Mouse (Mus musculus): ENCODE data around the gene Ryr2. TPM values are rescaled to one million over a fixed set of nuclear protein-coding genes. Genes with fewer than 3 reads are reported as not detected.

Gene Ryr2
- polyA plus RNA-seq, 1 experiment = 0.68 TPM

GRCm38 (mm10) chr13:12044751-12045150, 62.0 kb downstream of the Ryr2 start:
- WGBS = 62% methylated on average over 2 of the region's 2 CpGs

GRCm38 (mm10) chr13:12042891-12043491, 63.8 kb downstream of the Ryr2 start:
- 60% methylated on average over 8 of the region's 8 CpGs for WGBS
- DNase-seq (ENCODE audit: low read depth, low spot score) = no peak

More at GRCm38 (mm10) chr13:12044751-12045150, 62.0 kb downstream of the Ryr2 start:
- no peak for DNase-seq (ENCODE audit: low read depth, low spot score)

GRCm38 (mm10) chr13:12039967-12040366, 66.8 kb downstream of the Ryr2 start:
- 71% methylated on average over 3 of the region's 3 CpGs for WGBS
- DNase-seq (ENCODE audit: low read depth, low spot score) = no peak

- DNase-seq (ENCODE audit: low read depth, low spot score) = no peak
- WGBS = 74% methylated on average over 4 of the region's 4 CpGs
These were observed 68.1 kb downstream of the Ryr2 start for GRCm38 (mm10) chr13:12038676-12039075.

GRCm38 (mm10) chr13:12037241-12037640, 69.5 kb downstream of the Ryr2 start:
- 80% methylated on average over 4 of the region's 4 CpGs for WGBS
- no peak for DNase-seq (ENCODE audit: low read depth, low spot score)

GRCm38 (mm10) chr13:12036834-12037233, 69.9 kb downstream of the Ryr2 start:
- WGBS = 24% methylated on average over 4 of the region's 4 CpGs
- no peak for DNase-seq (ENCODE audit: low read depth, low spot score)

- no peak for DNase-seq (ENCODE audit: low read depth, low spot score)
- 74% methylated on average over 6 of the region's 6 CpGs for WGBS
These were observed 72.8 kb downstream of the Ryr2 start for GRCm38 (mm10) chr13:12033914-12034313.

GRCm38 (mm10) chr13:12033272-12033671, 73.5 kb downstream of the Ryr2 start:
- WGBS = 88% methylated on average over 5 of the region's 5 CpGs
- DNase-seq (ENCODE audit: low read depth, low spot score) = no peak

GRCm38 (mm10) chr13:12029841-12030240, 76.9 kb downstream of the Ryr2 start:
- WGBS = 82% methylated on average over 7 of the region's 7 CpGs
- no peak for DNase-seq (ENCODE audit: low read depth, low spot score)

- 86% methylated on average over 4 of the region's 4 CpGs for WGBS
- no peak for DNase-seq (ENCODE audit: low read depth, low spot score)
These were observed 77.4 kb downstream of the Ryr2 start for GRCm38 (mm10) chr13:12029326-12029725.

GRCm38 (mm10) chr13:12018046-12018445, 88.7 kb downstream of the Ryr2 start:
- 72% methylated on average over 9 of the region's 9 CpGs for WGBS
- DNase-seq (ENCODE audit: low read depth, low spot score) = no peak

GRCm38 (mm10) chr13:12013986-12014385, 92.8 kb downstream of the Ryr2 start:
- 71% methylated on average over 8 of the region's 8 CpGs for WGBS
- no peak for DNase-seq (ENCODE audit: low read depth, low spot score)

- WGBS = 72% methylated on average over 6 of the region's 6 CpGs
- DNase-seq (ENCODE audit: low read depth, low spot score) = no peak
These were observed 97.6 kb downstream of the Ryr2 start for GRCm38 (mm10) chr13:12008995-12009689.

- WGBS = 64% methylated on average over 2 of the region's 2 CpGs
- no peak for DNase-seq (ENCODE audit: low read depth, low spot score)
These were observed 99.2 kb downstream of the Ryr2 start for GRCm38 (mm10) chr13:12007579-12007978.

GRCm38 (mm10) chr13:12001891-12002294, 104.9 kb downstream of the Ryr2 start:
- whole genome bisulfite sequencing = 47% methylated on average over 3 of the region's 3 CpGs
- no peak for DNase-seq (ENCODE audit: low read depth, low spot score)

- WGBS = 64% methylated on average over 4 of the region's 4 CpGs
- DNase-seq (ENCODE audit: low read depth, low spot score) = no peak
These were observed 106.9 kb downstream of the Ryr2 start for GRCm38 (mm10) chr13:11999851-12000250.

GRCm38 (mm10) chr13:11997366-11997765, 109.4 kb downstream of the Ryr2 start:
- no peak for DNase-seq (ENCODE audit: low read depth, low spot score)
- WGBS = 67% methylated on average over 2 of the region's 2 CpGs

- no peak for DNase-seq (ENCODE audit: low read depth, low spot score)
- WGBS = 44% methylated on average over 4 of the region's 4 CpGs
These were observed 119.2 kb downstream of the Ryr2 start for GRCm38 (mm10) chr13:11987556-11987955.

- 98% methylated on average over 3 of the region's 3 CpGs for WGBS
- no peak for DNase-seq (ENCODE audit: low read depth, low spot score)
These were observed 121.7 kb downstream of the Ryr2 start for GRCm38 (mm10) chr13:11985056-11985455.

GRCm38 (mm10) chr13:11978997-11979396, 127.7 kb downstream of the Ryr2 start:
- no peak for DNase-seq (ENCODE audit: low read depth, low spot score)

GRCm38 (mm10) chr13:11978359-11978758, 128.4 kb downstream of the Ryr2 start:
- 69% methylated on average over 2 of the region's 2 CpGs for WGBS
- DNase-seq (ENCODE audit: low read depth, low spot score) = no peak
